Mouse (Mus musculus) retina, postnatal 7 days (tissue): ENCODE measurements around the gene Zfp184.

Source experiments
- DNase-seq: peaks from one replicate; pipeline ENCODE4 v3.0.0-alpha.2; 2012; ENCODE audit warnings: low read depth, low spot score

Zfp184 gene

GRCm38 (mm10) chr13:21984486-21984885 is 39.6 kb downstream of the Zfp184 start:
- DNase-seq: no peak

- no peak for DNase-seq
Observed at GRCm38 (mm10) chr13:21992550-21992949, 47.7 kb downstream of the Zfp184 start.

- DNase-seq: no peak
Observed at GRCm38 (mm10) chr13:21993957-21994738, 49.3 kb downstream of the Zfp184 start.

- no peak for DNase-seq
Observed at GRCm38 (mm10) chr13:21994896-21995295, 50.0 kb downstream of the Zfp184 start.

GRCm38 (mm10) chr13:21995331-21995914 is 50.5 kb downstream of the Zfp184 start:
- no peak for DNase-seq

GRCm38 (mm10) chr13:21996101-21996839 is 51.4 kb downstream of the Zfp184 start:
- DNase-seq: no peak

- DNase-seq: no peak
Observed at GRCm38 (mm10) chr13:21996840-21997185, 51.9 kb downstream of the Zfp184 start.

GRCm38 (mm10) chr13:21997201-21997820 is 52.4 kb downstream of the Zfp184 start:
- no peak for DNase-seq

GRCm38 (mm10) chr13:21997821-21998220 is 52.9 kb downstream of the Zfp184 start:
- no peak for DNase-seq

- no peak for DNase-seq
Observed at GRCm38 (mm10) chr13:21998412-21998811, 53.5 kb downstream of the Zfp184 start.

GRCm38 (mm10) chr13:21999147-21999546 is 54.3 kb downstream of the Zfp184 start:
- DNase-seq: no peak

GRCm38 (mm10) chr13:22001346-22001745 is 56.5 kb downstream of the Zfp184 start:
- DNase-seq: no peak

GRCm38 (mm10) chr13:22001823-22002222 is 56.9 kb downstream of the Zfp184 start:
- no peak for DNase-seq

- DNase-seq: no peak
Observed at GRCm38 (mm10) chr13:22005605-22006333, 60.9 kb downstream of the Zfp184 start.

- no peak for DNase-seq
Observed at GRCm38 (mm10) chr13:22006334-22007120, 61.6 kb downstream of the Zfp184 start.

GRCm38 (mm10) chr13:22007121-22007510 is 62.2 kb downstream of the Zfp184 start:
- no peak for DNase-seq

- DNase-seq: no peak
Observed at GRCm38 (mm10) chr13:22007872-22008271, 63.0 kb downstream of the Zfp184 start.

GRCm38 (mm10) chr13:22008707-22009106 is 63.8 kb downstream of the Zfp184 start:
- no peak for DNase-seq

GRCm38 (mm10) chr13:22009642-22010041 is 64.7 kb downstream of the Zfp184 start, which contains the start of gene Prss16:
Gene Prss16, minus strand, starts transcription at chr13:22009742.
- DNase-seq: no peak
